Mouse (Mus musculus): ENCODE measurements around the gene Lpcat2. TPM values are rescaled to one million over a fixed set of nuclear protein-coding genes. Genes with fewer than 3 reads are reported as not detected.
"Not testable (repeated sequence)": the region's sequence is repeated elsewhere in the genome, so short reads cannot be mapped to it uniquely, and the experiment has no call there.

Lpcat2 gene
- polyA plus RNA-seq, 1 experiment from 2014 or later, result 7.2 TPM

DNA sequence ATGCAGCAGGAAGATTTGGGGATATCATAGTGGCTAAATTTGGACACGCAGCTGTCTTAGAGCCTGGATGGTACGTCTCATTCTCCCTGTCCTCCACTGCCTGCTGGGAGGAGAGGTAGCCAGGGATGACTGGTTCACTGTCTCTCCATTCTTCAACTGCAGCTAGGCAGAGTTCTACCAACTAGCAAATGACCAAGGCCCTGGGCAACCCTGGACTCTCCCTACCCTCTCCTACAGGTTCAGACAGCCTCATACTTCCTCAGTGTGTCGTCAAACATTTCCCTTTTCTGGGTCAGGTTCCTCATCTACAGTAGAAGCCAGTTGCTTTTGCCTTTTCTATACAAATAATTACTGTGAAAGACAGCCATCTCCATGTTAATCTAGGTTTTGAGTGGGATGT, 466 bp upstream of the Lpcat2 start:
- WGBS, result 81% methylated on average over 3 of the region's 3 CpGs
- peaks cover 31% of the 10 kb centered on the region for H3K36me3 ChIP-seq
- ATAC-seq (ENCODE audit: insufficient number of reproducible peaks, insufficient read depth, low FRiP score, low TSS enrichment), result no peak
- H3K4me1 ChIP-seq, result peaks cover 10% of the 10 kb centered on the region; the same call in 1 of the 2 replicates
- peak overlapping the region; percentile 75 for H3K4me2 ChIP-seq (replicated peaks)
- no peak overlapping the region for H3K9ac ChIP-seq
- no peaks in the 10 kb centered on the region; the same call in 1 of the 2 replicates for H3K27me3 ChIP-seq
- no peaks in the 10 kb centered on the region for H3K9me3 ChIP-seq
- peak overlapping the region; percentile 49 for H3K4me3 ChIP-seq
- H3K27ac ChIP-seq, result no peak overlapping the region

DNA sequence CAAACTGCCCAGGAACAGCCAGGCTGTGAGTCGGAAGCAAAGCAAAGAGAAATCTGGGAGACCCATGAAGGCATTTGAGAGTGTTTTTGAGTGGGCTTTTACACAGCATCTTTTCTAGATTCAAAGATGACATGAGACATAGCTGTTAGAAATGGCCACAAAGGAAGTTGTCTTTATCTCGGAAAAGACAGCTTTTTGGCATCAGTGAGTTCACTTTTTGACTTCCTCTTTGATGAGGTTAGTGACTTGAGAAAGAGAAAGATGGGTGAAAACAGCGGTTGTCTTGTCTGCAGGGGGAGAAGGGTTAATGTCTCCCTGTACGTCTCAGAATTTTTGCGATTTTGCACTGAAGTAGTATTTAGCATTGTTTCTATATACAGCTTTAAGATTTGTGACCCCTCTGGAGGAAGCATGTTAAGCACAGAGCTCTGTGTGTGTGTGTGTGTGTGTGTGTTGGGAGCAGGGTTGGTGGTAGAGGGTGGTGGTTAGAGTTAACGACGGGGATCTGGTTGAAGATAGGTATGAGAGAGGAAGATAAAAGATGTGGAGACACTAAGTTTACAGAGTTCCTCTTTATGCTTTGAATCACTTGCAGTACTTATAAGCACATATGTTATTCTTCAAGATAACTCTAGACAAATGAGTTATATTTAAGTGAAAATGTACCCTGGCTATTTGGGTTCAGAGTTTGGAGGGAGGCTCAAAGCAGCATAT, 1.3 kb downstream of the Lpcat2 start:
- 88% methylated on average over 7 of the region's 7 CpGs for WGBS
- peaks cover 15% of the 10 kb centered on the region for H3K36me3 ChIP-seq
- H3K9me3 ChIP-seq, result no peaks in the 10 kb centered on the region
- no peak overlapping the region for H3K9ac ChIP-seq
- H3K4me2 ChIP-seq (replicated peaks), result peak overlapping the region; percentile 75; the same call in 1 of the 2 replicates
- no peak overlapping the region for H3K27ac ChIP-seq
- no peak overlapping the region for H3K4me3 ChIP-seq
- no peaks in the 10 kb centered on the region for H3K4me1 ChIP-seq
- no peak for ATAC-seq (ENCODE audit: insufficient number of reproducible peaks, insufficient read depth, low FRiP score, low TSS enrichment)
- H3K27me3 ChIP-seq, result no peaks in the 10 kb centered on the region; the same call in 1 of the 2 replicates

DNA sequence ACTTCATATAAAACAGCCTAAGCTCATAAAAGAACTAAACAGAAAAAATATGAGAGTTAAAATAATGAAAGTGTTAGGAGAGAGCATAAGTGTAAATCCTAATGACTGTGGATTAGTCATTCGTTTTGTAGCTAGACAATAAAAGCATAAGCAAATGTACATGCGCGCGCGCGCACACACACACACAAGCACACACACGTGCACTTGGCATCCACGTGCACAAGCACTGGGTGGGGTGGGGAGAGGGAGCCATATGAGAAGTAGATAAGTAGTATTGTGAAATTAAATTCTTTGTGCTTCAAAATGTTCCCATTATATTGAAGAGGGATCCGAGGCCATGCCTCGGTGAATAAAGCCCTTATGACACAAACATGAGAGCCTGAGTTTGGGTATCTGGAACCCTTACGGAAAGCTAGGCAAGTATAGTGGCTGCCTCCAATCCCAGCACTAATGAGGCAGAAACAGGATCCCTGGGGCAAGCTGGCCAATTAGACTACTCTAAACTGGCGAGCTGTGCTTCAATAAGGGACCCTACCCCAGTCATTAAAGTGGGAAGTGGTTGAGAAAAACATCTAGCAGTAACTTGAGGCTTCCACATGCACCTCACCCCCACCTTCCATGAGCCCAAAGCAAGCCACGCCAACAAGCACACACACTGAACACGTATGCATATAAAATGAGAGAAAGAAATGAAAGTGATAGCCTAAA, 3.5 kb downstream of the Lpcat2 start:
- no peak overlapping the region for H3K9ac ChIP-seq
- no peak overlapping the region for H3K27ac ChIP-seq
- no peak for ATAC-seq (ENCODE audit: insufficient number of reproducible peaks, insufficient read depth, low FRiP score, low TSS enrichment)
- H3K4me2 ChIP-seq (replicated peaks), result no peak overlapping the region
- H3K4me3 ChIP-seq, result no peak overlapping the region
- H3K27me3 ChIP-seq, result no peaks in the 10 kb centered on the region; the same call in 1 of the 2 replicates
- no peaks in the 10 kb centered on the region for H3K9me3 ChIP-seq
- H3K4me1 ChIP-seq, result no peaks in the 10 kb centered on the region
- no peaks in the 10 kb centered on the region for H3K36me3 ChIP-seq
- WGBS, result 81% methylated on average over 14 of the region's 14 CpGs

DNA sequence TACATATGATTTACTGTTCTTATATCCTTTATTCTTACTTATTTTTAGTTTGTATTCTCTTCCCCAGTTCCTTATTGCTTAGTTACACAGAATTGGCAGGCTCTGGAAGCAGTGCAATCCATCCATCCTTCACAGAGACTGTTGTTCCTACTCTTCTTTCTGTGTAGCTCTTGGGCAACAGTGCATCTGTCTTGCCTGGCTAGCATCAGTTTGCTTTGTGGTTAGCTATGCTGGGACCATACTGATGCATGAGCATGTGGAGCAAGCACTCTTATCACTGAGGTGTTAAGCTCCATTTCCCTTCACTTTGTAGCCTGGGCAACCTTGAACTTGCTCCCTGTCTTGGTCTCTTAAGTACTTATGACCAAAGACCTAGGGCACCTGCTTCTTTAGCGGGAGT, 6.8 kb downstream of the Lpcat2 start:
- no peaks in the 10 kb centered on the region for H3K4me1 ChIP-seq
- H3K27ac ChIP-seq, result no peak overlapping the region
- no peak overlapping the region for H3K4me3 ChIP-seq
- H3K9ac ChIP-seq, result no peak overlapping the region
- 88% methylated on average over 1 of the region's 1 CpGs for WGBS
- no peaks in the 10 kb centered on the region for H3K27me3 ChIP-seq
- H3K9me3 ChIP-seq, result no peaks in the 10 kb centered on the region
- H3K4me2 ChIP-seq (replicated peaks), result no peak overlapping the region
- no peak for ATAC-seq (ENCODE audit: insufficient number of reproducible peaks, insufficient read depth, low FRiP score, low TSS enrichment)
- no peaks in the 10 kb centered on the region for H3K36me3 ChIP-seq

GRCm38 (mm10) chr8:92870281-92870680, 15.1 kb downstream of the Lpcat2 start:
- no peak for ATAC-seq (ENCODE audit: insufficient number of reproducible peaks, insufficient read depth, low FRiP score, low TSS enrichment)
- no peak overlapping the region for H3K4me3 ChIP-seq
- H3K9ac ChIP-seq, result no peak overlapping the region
- H3K9me3 ChIP-seq, result no peaks in the 10 kb centered on the region
- H3K4me2 ChIP-seq (replicated peaks), result no peak overlapping the region
- no peak overlapping the region for H3K27ac ChIP-seq
- H3K4me1 ChIP-seq, result peaks cover 3% of the 10 kb centered on the region; the same call in 1 of the 2 replicates
- 55% methylated on average over 7 of the region's 7 CpGs for WGBS
- H3K27me3 ChIP-seq, result no peaks in the 10 kb centered on the region
- no peaks in the 10 kb centered on the region for H3K36me3 ChIP-seq

- H3K27me3 ChIP-seq, result no peaks in the 10 kb centered on the region
- H3K4me2 ChIP-seq (replicated peaks), result no peak overlapping the region
- WGBS, result 41% methylated on average over 10 of the region's 10 CpGs
- H3K4me3 ChIP-seq, result no peak overlapping the region
- peaks cover 3% of the 10 kb centered on the region; the same call in 1 of the 2 replicates for H3K4me1 ChIP-seq
- H3K9ac ChIP-seq, result no peak overlapping the region
- H3K27ac ChIP-seq, result no peak overlapping the region
- no peaks in the 10 kb centered on the region for H3K9me3 ChIP-seq
- no peak for ATAC-seq (ENCODE audit: insufficient number of reproducible peaks, insufficient read depth, low FRiP score, low TSS enrichment)
- no peaks in the 10 kb centered on the region for H3K36me3 ChIP-seq
Measured at GRCm38 (mm10) chr8:92872063-92872759, 17.1 kb downstream of the Lpcat2 start.

DNA sequence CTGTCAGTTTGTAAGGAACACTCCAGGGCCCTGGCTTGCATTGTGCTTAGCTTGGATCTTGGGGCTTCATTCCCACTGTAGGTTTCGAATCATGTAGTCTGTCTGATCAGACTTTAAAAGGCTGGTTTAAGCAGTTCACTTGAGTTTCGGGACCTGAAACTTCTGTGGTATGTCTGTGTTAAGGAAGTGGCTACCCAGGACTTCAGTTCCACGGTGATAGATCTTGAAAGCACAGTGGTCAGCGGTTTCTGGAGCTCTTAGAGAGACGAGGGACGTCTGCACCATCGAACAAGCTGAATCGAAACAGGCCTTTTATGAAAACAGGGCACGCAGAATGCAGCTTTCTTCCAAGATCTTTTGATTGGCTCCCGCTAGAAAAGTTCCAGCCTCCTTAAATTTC, 20.7 kb downstream of the Lpcat2 start:
- Histone ChIP-seq H3K9me3 (0 out of 2 replicates have a peak, but pooled peaks cover 2% of the 10 kb centered on the region), H3K36me3 (peaks cover 10% of the 10 kb centered on the region), H3K4me3 (no peak overlapping the region), H3K27me3 (no peaks in the 10 kb centered on the region), H3K4me1 (peaks cover 3% of the 10 kb centered on the region; the same call in 1 of the 2 replicates), H3K9ac (no peak overlapping the region), H3K4me2 (replicated peaks) (no peak overlapping the region), H3K27ac (no peak overlapping the region)
- WGBS, result 68% methylated on average over 10 of the region's 10 CpGs
- ATAC-seq (ENCODE audit: insufficient number of reproducible peaks, insufficient read depth, low FRiP score, low TSS enrichment), result no peak

DNA sequence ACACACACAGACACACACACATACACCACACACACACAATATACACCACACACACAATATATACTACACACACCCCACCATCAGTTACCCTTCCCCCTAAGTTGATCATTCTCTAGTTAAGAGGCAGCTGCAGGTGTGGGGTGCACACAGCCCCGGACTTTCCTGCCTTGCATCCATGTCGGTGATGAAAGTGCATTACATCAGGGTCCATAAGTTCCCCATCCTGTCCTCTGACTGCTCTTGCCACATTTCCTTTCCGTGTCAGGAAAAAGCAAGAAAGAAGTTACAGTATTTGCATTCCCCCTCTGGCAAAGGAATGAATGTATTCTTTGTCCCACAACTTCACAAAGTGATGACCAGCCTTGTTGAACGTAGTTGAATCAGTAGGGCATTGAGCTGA, 26.1 kb downstream of the Lpcat2 start:
- 0 out of 2 replicates have a peak, but pooled peaks cover 2% of the 10 kb centered on the region for H3K9me3 ChIP-seq
- WGBS, result 32% methylated on average over 4 of the region's 4 CpGs
- H3K36me3 ChIP-seq, result peaks cover 10% of the 10 kb centered on the region
- no peaks in the 10 kb centered on the region for H3K4me1 ChIP-seq
- H3K27me3 ChIP-seq, result no peaks in the 10 kb centered on the region
- H3K4me2 ChIP-seq (replicated peaks), result no peak overlapping the region
- no peak overlapping the region for H3K27ac ChIP-seq
- no peak overlapping the region for H3K9ac ChIP-seq
- H3K4me3 ChIP-seq, result no peak overlapping the region
- ATAC-seq (ENCODE audit: insufficient number of reproducible peaks, insufficient read depth, low FRiP score, low TSS enrichment), result no peak

GRCm38 (mm10) chr8:92883771-92884170, 28.6 kb downstream of the Lpcat2 start:
- Histone ChIP-seq H3K27me3 (no peaks in the 10 kb centered on the region), H3K4me1 (no peaks in the 10 kb centered on the region), H3K4me3 (no peak overlapping the region), H3K4me2 (replicated peaks) (no peak overlapping the region), H3K9me3 (0 out of 2 replicates have a peak, but pooled peaks cover 2% of the 10 kb centered on the region), H3K27ac (no peak overlapping the region), H3K36me3 (peaks cover 10% of the 10 kb centered on the region), H3K9ac (no peak overlapping the region)
- 81% methylated on average over 2 of the region's 2 CpGs for WGBS
- no peak for ATAC-seq (ENCODE audit: insufficient number of reproducible peaks, insufficient read depth, low FRiP score, low TSS enrichment)

DNA sequence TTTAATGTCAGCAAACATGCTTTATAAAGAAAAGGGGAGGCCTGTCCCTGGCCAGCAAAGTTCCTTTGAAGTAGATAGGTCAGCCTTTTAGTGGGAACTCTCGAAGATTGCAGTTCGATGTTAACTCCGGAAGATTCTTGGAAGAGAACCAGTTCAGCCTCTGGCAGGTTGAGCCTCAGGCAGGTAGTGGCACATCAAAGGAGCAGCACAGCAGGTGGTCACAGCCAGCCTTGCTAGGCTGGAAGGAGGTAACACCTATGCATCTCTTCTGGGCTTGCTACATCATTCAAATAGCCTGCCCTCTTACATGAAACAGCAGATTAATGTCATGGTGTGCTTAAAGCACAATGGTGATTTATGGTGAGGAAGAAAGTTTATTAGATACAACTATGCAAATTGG, 37.1 kb downstream of the Lpcat2 start:
- not testable (repeated sequence) for H3K4me2 ChIP-seq (replicated peaks); H3K9ac ChIP-seq; H3K27ac ChIP-seq; H3K4me1 ChIP-seq; H3K36me3 ChIP-seq; ATAC-seq (ENCODE audit: insufficient number of reproducible peaks, insufficient read depth, low FRiP score, low TSS enrichment); H3K9me3 ChIP-seq; H3K4me3 ChIP-seq; H3K27me3 ChIP-seq
- 77% methylated on average over 3 of the region's 3 CpGs for WGBS

DNA sequence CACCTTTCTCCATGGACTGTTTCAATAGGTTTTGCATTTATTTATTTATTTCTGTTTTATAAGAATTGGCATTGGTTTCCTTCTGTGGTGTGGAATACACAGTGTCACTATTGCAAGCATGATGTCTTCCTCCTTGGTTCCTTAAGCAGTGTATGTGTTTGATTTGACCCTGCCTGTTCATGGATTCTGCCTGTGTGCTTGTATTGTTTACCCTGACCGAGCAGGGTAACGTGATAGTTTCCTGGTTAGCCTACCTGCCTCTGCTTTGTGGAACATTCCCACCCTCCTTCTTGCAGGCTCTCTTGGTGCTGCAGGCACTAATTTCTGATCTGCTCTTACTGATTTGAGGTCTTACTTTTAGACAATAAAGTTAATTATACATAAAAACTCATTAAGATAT, 38.7 kb downstream of the Lpcat2 start:
- Histone ChIP-seq H3K4me1 (no peaks in the 10 kb centered on the region), H3K9ac (no peak overlapping the region), H3K27ac (no peak overlapping the region), H3K4me3 (no peak overlapping the region), H3K9me3 (no peaks in the 10 kb centered on the region), H3K36me3 (no peaks in the 10 kb centered on the region), H3K27me3 (no peaks in the 10 kb centered on the region), H3K4me2 (replicated peaks) (no peak overlapping the region)
- no peak for ATAC-seq (ENCODE audit: insufficient number of reproducible peaks, insufficient read depth, low FRiP score, low TSS enrichment)
- 29% methylated on average over 2 of the region's 2 CpGs for WGBS

Data from embryonic facial prominence, embryonic 12.5 days (tissue).